Mouse (Mus musculus) cortical plate, adult 2 months (tissue): ENCODE measurements at regions not wholly inside any gene's neighbourhood (a gene's known extent, or its start where the extent isn't known, plus 50 kb on each side); places are given as distances from the start of the nearest gene placed in this dataset.

ENCODE experiments used
- H3K27ac ChIP-seq: fragments of 200-500 bp; 2 replicates; pipeline ENCODE4 v1.5.1; 2012; ENCODE audit warnings: low read length, control low read depth, inconsistent platforms; ENCODE audit not compliant: insufficient read depth
- H3K4me1 ChIP-seq: fragments of 200-500 bp; 2 replicates; pipeline ENCODE4 v1.6.1; 2011; ENCODE audit warnings: low read length; ENCODE audit not compliant: control insufficient read depth, insufficient read depth
- H3K4me3 ChIP-seq: fragments of 200-500 bp; 2 replicates; pipeline ENCODE4 v1.5.1; 2011; ENCODE audit warnings: mild to moderate bottlenecking, low read length, control low read depth; ENCODE audit not compliant: insufficient read depth
- CTCF ChIP-seq: fragments of 200-500 bp; IDR thresholded peaks from 2 replicates; pipeline ENCODE4 v1.5.1; 2011; ENCODE audit warnings: mild to moderate bottlenecking, control low read depth, low read length; ENCODE audit not compliant: insufficient read depth; ENCODE audit errors: extremely low read depth
- POLR2A ChIP-seq: fragments of 200-500 bp; IDR thresholded peaks from 2 replicates; pipeline ENCODE4 v1.6.1; 2011; ENCODE audit warnings: mild to moderate bottlenecking, low read length, control low read depth; ENCODE audit not compliant: insufficient read depth; ENCODE audit errors: extremely low read depth

DNA sequence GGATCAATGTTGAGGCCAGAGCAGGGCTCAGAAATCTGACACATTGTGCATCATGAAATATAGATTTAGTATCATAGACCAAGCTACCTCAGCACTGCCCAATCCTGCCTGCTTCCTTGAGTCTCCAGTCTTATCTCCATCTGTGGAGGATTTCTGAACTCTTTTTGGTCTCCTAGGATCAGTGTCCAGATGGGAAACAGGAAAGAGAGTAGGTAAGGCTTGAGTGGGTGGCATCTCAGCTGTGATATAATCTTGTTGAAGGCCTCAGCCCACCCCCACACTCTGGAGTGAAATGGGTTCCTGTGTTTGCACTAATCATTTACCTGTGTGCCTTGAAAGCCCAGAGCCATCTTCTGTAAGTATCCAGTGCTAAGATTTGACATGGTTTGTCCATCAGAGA is 74.3 kb upstream of the Aff3 start:
- no peaks in the 10 kb centered on the region for H3K4me1 ChIP-seq
- no peak overlapping the region for H3K4me3 ChIP-seq
- no peak overlapping the region for H3K27ac ChIP-seq
- TF ChIP-seq CTCF = no peak
- TF ChIP-seq POLR2A = no peak

DNA sequence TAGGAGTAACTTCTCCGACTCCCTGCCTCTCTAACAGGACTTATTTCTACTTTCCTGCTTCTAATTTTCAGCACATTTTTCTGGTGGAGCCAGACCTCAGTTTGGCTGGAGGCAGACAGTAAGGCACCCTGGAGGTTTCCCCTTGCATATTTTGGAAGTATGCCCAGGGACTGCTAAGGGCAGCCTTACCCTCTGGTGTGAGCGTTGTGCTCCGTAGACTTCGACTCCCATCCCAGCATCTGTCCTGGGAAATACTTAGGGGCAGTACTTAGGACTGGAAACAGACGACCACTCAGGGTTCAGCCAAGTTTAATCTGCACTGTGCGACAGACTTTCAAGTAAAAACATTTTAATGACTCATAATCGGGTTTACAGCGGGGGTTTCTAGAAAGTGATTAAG is 71.0 kb upstream of the Aff3 start:
- H3K27ac ChIP-seq = no peak overlapping the region
- TF ChIP-seq CTCF = no peak
- no peak for TF ChIP-seq POLR2A

DNA sequence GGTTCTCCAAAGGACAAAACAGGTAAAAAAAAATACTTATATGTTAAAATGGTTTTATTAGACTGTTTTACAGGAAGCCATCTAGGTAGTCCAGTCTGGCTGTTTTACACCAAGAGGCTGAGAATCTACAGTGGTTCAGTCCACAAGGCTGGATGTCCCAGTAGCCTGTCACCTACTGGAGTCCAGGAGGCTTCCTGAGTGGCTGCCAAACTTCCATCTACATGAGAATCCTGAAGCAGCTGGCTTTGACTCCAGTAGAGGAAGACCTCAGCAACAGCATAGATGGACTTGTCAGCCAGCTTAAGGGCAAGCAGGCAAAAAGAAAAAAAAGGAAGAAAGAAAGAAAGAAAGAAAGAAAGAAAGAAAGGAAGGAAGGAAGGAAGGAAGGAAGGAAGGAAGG is 68.4 kb upstream of the Aff3 start:
- H3K27ac ChIP-seq = no peak overlapping the region
- H3K4me1 ChIP-seq = peaks cover 6% of the 10 kb centered on the region
- no peak overlapping the region for H3K4me3 ChIP-seq
- TF ChIP-seq POLR2A = no peak
- no peak for TF ChIP-seq CTCF

More for the DNA sequence above, 71.0 kb upstream of the Aff3 start:
- Histone ChIP-seq H3K4me3 (no peak overlapping the region), H3K4me1 (peaks cover under 1% of the 10 kb centered on the region)

DNA sequence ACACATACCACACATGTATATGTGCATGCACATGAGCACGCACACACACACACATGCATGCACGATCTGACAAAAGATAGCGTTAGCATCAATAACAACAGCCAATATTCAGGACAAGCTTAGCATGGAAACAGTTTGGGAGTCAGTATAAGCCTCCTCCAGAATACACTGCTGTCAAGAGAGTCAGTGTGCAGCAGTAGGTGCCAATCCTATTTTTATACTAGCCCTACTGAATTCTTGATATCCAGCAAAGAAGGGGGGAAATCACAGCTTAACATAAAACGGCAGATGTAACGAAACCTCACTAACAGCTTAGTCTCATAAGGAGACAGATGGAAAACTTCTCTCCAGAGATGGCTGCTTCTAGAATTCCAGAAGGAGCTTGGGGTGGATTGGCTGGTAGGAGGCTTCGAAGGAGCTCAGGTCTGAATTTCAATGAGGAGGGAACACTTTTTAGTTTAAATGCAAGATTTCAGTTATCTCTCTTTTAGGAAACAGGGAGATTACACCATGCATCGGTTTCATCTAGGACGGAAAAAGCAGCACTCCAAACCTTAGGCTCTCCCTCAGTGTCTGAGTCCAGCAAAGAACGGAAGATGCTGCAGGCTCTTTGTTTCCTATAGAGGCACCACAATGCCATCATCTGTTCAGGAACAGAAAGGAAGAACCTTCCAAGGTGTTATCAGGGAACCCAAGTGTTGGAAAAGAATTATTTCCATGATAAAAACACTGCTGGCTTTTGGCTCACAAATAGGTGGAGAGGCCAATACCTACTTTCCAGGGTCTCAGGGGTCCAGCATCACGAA is 65.4 kb upstream of the Aff3 start:
- Histone ChIP-seq H3K27ac (no peak overlapping the region), H3K4me3 (no peak overlapping the region), H3K4me1 (peaks cover 6% of the 10 kb centered on the region)
- TF ChIP-seq POLR2A (no peak), CTCF (no peak; the same call in 1 of the 2 replicates)

DNA sequence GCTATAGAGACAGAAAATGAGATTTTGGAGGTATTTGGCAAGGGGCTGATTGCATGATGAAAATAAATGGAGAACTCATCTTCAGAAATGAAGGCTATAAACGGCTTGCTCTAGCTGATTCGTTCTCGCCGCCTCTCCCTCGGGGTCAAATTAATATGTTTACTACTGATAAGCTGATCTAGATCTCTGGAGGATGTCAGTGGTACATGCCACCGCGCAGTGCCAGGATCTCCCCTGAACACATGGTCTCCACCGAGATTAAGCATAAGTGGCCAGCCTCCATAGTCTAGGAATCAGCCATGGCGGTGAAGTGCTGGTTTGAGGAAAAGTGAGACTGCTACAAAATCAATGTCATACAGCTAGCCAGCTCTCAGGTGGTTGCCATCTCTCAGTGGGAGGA is 61.0 kb upstream of the Aff3 start:
- H3K4me3 ChIP-seq = no peak overlapping the region
- peaks cover 5% of the 10 kb centered on the region for H3K4me1 ChIP-seq
- H3K27ac ChIP-seq = no peak overlapping the region
- no peak for TF ChIP-seq POLR2A
- TF ChIP-seq CTCF = no peak

DNA sequence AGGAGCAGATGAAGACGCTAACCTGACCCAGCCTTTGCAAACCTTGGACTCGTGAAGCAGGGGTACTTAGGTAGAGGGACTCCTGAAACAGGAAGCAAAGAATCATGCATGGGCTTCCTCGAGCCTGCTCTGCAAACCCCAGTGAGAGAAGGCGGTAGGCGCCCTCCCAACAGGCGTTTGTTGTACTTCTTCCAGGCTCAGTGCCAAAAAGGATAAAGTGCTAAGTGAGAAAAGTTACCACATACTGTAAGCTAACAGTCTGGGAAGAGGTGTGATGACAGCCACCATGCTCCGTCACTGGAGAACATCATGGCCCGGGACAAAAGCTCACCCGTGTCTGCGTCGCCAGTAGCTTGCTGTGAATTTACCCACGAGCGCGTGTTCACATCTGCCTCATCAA is 59.9 kb upstream of the Aff3 start:
- H3K4me1 ChIP-seq = peaks cover under 1% of the 10 kb centered on the region; the same call in 1 of the 2 replicates
- H3K4me3 ChIP-seq = no peak overlapping the region
- TF ChIP-seq POLR2A (no peak), CTCF (no peak)
- no peak overlapping the region for H3K27ac ChIP-seq

DNA sequence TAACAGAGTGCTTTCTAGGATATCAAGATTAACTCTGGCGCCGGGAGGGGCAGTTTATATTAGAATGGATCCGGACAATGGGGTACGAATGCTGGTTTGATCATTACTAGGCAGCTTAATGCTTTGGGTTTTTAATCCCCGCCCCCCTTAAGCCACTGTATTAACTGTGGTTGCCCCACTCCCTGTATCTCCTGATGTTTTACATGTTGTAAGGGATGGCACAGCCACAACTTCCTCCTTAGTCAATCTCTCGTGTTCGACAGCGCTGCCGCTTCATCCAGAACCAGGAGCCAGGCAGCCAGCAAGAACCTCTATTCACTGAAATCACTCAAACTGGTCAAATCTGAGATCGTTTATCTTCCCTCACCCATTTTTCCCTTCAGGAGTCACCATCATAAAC is 57.4 kb upstream of the Aff3 start:
- TF ChIP-seq POLR2A (no peak), CTCF (no peak)
- Histone ChIP-seq H3K27ac (no peak overlapping the region), H3K4me1 (no peaks in the 10 kb centered on the region), H3K4me3 (no peak overlapping the region)

DNA sequence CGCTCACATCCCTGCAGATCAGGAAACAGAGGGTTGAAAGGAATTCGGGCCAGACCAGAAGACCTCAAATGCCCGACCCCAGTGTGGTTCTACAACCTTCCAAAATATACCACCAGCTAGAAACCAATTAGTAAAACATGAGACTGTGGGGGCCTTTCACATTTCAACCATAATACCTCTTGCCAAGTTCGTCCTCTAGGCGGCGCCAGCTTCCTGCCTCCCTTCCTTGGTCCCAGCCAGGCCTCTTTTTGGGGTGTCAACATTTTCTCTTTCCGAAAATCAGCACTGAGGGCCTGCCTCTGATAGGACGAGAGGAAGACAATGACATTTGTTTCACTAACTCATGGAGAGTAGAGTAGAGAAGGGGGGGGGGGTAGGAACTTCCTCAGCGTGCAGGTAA is 55.5 kb upstream of the Aff3 start:
- Histone ChIP-seq H3K4me3 (no peak overlapping the region), H3K4me1 (no peaks in the 10 kb centered on the region), H3K27ac (no peak overlapping the region)
- TF ChIP-seq POLR2A (no peak), CTCF (peak; percentile 19; the same call in 1 of the 2 replicates)

DNA sequence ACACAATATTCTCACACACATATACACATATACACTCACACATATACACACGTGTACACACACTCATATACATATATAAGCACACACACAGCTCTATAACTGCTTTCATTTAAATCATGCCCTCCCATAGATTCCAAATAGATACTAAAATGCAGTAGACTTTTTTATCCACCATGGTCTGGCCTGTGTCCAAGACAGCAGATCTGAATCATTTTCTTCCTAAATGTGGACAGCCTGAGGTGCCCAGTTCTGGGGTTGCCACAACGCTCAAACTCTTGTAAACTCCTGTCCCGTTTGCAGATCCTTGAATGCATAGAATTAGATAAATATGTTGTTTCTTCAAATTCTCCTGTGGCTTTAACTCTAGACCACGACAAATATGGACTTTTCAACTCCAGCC is 50.9 kb upstream of the Aff3 start:
- no peak overlapping the region for H3K27ac ChIP-seq
- no peak overlapping the region for H3K4me3 ChIP-seq
- no peaks in the 10 kb centered on the region for H3K4me1 ChIP-seq
- TF ChIP-seq POLR2A (no peak), CTCF (no peak)
